Mouse (Mus musculus) urinary bladder, adult 2 months (tissue): Measurements from ENCODE around the gene Poc5. TPM values are rescaled to one million over a fixed set of nuclear protein-coding genes. Genes with fewer than 3 reads are reported as not detected.

Experiments used
- DNase-seq: peaks from one replicate; pipeline ENCODE4 v3.0.0; 2022; ENCODE audit warnings: low spot score
- polyA plus RNA-seq: library from polyadenylated mRNA; depleted of rRNA; stranded (reverse); fragments of >200 nt; gene quantifications from 2 replicates; pipeline ENCODE4 v1.2.3, GENCODE M21; 2012; rRNA removed

Poc5 gene
- 7.0 and 9.8 TPM in 2 replicates for polyA plus RNA-seq

DNA sequence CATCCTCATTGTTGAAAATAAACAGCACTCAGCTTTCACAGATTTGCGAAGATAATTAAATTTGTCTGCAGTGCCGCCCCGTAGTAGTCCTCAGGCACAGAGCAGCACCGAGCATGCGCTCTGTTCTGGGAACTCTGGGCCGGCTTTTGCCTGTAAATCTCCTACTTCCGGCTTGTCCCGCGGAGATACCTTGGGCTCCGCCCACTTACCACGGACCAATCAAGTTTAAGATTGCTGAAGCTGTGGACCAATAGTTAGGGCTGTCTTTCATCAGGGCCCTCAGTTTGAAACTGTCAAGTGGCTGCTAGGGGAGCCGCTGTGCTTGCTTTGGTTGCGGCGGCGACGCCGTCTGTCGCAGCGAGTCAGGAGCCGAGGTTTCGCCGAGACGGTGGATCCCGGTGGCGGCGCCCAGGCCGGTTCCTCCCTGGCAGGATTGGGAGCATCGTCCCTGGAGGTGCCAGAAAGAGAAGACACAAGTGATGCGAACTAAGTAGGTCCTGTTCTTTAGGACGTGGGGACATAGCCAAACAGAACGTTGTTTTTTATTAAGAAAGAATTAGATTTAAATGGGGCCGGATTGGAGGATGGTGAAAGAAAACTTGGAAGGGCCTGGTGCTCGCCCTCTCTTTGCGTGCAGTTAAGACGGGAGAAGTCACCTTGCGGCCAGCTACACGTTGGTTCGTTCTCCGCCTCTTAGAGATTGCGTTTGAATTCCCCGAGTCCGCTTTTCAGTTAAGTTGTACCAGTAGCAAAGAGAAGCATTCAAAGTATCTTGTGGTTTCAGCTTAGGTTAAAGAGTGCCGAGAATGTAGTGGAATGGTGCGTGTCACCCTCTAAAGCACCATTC is at the start of gene Poc5:
Poc5 (plus strand) TSS at position 253 of the 847 bp plus-strand sequence.
- peak; percentile 88 for DNase-seq

GRCm38 (mm10) chr13:96341461-96341860 is 46.6 kb upstream of the Poc5 start:
- DNase-seq, result no peak

DNA sequence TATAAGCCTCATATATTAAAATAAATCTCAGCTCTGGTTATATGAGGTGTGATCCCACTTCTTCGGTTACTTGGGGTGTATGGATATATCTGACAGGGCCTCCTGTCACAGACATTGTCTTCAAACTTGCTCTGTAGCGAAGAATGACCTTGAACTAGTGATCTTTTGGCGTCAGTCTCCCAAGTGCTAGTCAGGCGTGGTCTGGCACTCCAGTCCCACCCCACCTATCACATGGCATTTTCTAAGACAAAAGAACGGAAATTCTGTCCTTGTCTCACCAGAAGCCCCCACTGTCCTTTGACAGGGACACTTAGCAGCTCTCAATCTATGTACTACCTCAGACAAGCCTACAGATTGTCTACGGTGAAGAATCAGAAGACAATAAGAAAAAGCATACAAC is 43.3 kb upstream of the Poc5 start:
- DNase-seq, result no peak

DNA sequence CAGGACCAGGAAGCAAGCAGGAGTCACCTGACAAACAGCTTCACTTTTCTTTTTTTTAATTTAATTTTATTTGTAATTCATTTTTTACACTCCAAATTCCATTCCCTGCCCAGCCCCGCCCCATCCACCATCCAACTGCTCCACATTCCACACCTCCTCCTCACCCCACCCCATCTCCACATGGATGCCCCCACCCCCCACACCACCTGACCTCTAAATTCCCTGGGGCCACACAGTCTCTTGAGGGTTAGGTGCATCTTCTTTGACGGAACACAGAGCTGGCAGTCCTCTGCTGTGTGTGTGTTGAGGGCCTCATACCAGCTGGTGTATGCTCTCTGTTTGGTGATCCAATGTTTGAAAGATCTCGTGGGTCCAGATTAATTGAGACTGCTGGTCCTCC is 41.5 kb upstream of the Poc5 start:
- no peak for DNase-seq

DNA sequence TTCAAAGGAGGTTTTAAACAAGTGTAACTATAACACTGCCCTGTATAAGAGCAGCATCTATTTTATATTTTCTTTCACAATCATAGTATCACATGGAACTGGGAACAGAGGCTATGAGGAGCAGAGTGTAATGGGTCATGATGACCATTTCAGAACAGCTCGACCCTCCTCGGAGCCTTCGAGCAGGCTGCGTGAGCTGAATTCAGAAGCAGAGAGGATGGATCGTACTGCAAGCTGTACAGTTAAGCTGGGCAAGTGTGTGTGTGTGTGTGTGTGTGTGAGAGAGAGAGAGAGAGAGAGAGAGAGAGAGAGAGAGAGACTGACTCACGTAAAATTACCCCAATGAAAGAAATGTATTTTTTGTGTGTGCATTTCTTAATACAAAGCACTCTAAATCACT is 37.9 kb upstream of the Poc5 start:
- DNase-seq, result no peak

GRCm38 (mm10) chr13:96351264-96351663 is 36.8 kb upstream of the Poc5 start:
- no peak for DNase-seq

DNA sequence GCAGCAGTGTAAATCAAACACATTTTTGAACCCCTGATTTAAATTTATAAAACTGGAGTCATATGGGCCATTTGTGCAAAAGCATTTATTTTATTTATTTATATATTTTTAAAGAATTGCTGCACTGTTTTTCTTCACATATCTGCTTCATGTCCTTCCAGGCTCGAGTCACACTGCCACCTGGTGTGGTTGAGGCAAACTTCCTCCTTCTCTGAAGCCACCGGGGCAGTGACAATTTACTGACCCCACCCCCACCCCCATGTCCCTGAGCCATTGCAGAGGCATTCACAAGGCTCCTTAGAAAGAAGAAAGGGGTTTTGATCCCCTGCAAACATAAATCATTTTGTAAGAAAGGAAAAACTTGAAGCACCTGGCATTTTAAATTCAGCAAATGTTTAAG is 12.6 kb upstream of the Poc5 start:
- no peak for DNase-seq

- DNase-seq, result no peak
These were observed 11.2 kb upstream of the Poc5 start for GRCm38 (mm10) chr13:96376871-96377270.

DNA sequence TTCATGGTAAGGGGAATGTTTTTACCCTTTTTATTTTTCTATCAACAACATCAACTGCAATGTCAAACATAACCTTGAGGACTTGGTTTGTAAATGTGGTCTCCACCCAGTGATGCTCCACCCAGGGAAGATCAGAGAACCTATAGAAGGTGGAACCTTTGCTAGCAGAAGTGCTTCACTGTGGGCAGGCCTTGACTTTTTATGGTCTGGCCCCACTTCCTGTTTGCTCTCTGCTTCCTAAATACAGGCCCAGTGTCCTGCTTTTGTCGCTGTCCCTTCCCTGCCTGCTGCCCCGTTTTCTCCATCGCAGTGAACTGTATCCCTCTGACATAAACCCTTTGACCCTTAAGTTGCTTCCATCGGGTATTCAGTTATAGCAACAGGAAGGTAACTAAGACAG is 10.2 kb upstream of the Poc5 start:
- DNase-seq, result no peak

- no peak for DNase-seq
These were observed 1.2 kb downstream of the Poc5 start for GRCm38 (mm10) chr13:96389301-96389700.

DNA sequence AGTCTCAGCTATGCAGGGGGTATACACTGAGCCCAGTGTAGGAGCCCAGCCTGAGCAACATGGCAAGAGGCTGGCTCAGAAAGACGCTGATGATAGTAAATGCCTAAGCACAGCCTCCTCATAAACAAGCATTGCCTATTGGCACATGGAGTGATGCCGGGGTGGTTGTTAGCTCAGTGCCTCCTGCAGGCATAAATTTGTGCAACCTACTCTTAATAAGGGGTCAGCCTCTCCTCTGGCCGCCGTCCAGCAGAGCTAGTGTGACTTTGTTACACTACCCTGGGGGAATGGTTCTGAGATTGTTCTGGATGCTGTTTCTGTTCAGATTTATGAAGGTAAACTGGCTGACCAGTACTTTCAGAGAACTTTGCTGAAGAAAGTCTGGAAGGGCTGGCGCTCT is 13.2 kb downstream of the Poc5 start:
- no peak for DNase-seq

- DNase-seq, result no peak
These were observed 17.4 kb downstream of the Poc5 start for GRCm38 (mm10) chr13:96405518-96405917.

- DNase-seq, result no peak
These were observed 18.9 kb downstream of the Poc5 start for GRCm38 (mm10) chr13:96407040-96407439.

- DNase-seq, result no peak
These were observed 20.7 kb downstream of the Poc5 start for GRCm38 (mm10) chr13:96408786-96409185.

DNA sequence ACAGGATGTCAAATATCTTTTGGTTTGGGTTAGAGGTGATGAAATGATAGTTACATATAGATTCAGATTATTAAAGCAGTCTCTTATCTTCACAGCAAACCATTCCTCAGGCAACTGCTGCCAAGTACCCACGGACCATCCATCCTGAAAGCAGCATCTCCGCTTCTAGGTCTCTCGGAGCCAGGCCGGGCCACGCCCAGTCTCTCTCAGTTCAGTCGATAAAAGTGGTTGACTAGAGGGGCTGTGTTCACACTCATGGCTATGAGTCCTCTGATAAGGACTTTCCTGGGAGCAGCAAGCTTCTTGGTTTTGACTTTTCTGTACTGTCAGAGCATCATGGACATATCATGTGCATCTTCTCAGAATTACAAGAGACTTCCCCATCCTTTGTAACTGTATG is 26.3 kb downstream of the Poc5 start:
- no peak for DNase-seq

DNA sequence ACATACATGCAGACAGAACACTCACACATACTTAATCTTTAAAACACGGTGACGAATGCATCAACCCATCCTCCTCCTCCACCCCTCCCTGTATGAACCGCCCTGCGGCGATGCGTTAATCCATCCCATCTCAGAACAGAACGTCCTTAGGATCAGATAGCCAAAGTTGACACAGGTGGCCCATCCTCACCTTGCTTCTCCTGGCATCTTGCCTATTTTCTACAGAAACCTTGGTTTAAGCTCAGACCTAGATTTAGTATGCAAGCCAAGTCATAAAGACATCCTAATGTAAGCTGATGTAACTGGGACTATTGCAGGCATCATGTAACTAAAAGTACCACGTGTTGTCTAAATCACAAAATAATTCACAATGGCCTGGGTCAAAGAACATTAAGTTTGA is 28.3 kb downstream of the Poc5 start:
- no peak for DNase-seq

DNA sequence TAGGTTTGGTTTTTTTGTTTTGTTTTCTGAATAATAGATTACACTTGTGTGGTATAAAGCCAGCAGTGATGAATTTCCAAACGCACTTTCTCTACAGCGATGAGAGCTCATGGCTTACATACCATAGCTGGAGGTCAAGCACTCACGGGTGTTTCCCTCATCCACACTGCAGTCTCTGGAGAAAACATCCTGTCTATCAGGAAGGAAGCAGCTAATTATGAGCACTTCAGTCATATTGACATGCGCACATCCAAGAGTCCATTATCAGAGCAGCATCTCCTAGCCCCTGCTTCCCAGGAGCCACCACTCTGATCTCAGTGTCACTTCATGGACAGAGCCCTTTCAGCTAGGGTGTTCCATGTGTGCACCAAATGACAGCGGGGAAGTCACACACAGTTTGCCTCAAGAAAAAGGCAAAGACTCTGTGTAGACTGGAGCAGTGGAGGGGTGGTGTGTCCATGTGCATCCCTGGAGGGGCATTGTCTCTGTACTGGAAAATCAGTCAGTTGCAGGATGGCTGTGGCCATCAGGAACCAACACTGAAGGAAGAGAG is 29.2 kb downstream of the Poc5 start:
- no peak for DNase-seq

DNA sequence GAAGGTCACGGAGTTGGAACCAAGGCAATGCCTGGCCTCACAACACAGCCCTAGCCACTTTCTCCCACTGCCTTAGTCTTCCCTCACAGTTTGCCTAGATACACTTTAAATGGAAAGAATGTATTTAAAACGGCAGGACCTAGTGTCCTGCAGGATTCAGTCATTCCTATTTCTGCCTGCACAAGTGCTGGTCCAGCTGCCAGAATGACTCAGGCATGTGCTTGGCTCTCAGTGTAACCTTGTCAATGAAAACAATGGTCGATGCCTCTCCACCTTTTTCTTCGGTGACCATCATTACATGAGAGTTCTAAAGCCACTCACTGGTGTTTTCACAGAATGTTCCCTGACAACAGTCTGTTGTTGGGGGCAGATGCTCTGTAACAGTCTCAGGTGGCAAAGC is 30.4 kb downstream of the Poc5 start:
- DNase-seq, result no peak

DNA sequence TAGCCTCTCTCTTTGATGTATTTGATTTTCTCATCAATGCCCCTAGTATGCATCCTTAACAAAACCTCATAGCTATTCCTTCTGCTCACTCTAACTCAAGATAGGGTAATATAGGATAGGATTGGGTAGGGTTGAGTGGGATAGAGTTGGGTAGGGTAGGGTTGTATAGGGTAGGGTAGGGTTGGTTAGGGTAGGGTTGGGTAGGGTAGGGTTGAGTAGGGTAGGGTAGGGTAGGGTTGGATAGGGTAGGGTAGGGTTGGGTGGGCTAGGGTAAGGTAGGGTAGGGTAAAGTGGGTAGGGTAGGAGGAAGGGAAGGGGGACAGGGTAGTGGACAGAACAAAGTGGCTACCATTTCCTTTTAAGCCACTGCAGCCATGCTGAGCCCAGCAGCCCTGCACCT is 33.1 kb downstream of the Poc5 start:
- no peak for DNase-seq

- DNase-seq, result no peak
These were observed 36.6 kb downstream of the Poc5 start for GRCm38 (mm10) chr13:96424496-96425274.

DNA sequence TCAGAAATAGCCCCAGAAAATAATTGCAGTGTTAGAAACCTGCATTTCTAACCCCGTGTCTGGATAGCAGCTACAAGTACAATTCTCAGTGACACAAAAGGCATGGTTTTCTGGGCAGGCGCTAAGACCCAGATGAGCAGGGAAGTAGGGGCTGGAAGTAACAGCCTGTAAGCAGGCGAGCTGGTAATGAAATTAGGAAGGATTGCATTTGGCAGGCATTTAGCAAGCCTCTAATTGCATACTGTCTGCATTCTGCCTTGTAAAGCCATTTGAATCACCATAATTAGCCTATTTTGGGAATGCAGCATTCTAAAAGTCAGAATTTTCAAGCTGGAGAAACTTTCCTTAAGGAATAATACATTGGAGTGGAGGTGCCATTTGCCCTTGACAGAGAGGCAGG is 38.0 kb downstream of the Poc5 start:
- no peak for DNase-seq

DNA sequence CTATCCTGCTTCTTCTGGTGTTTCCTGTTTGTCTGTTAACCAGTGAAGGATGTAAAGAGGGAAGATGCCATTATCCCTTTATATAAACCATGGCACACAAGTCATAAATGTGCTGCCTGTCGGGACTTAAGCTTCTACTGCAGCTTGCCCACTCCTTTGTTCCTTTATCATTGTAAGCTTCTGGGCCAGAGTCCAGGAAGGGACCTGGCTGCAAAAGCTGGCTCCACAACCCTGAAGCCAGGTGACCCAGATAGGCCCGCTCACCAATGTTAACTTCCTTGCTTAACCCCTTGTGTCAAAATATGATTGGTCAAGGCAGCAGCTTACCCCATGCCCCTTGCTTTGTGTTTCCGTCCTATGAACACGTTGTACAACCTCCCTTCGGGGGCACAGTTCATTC is 40.4 kb downstream of the Poc5 start:
- no peak for DNase-seq
